Mouse (Mus musculus) left cerebral cortex, postnatal 36 days (tissue): ENCODE results near the gene Vash2. TPM values are rescaled to one million over a fixed set of nuclear protein-coding genes. Genes with fewer than 3 reads are reported as not detected.
"Not testable (repeated sequence)": the region's sequence is repeated elsewhere in the genome, so short reads cannot be mapped to it uniquely, and the experiment has no call there.

Experiments used
- DNase-seq, 2 experiments: peaks; one replicate each; pipeline ENCODE4 v3.0.0; 2021 to 2022; ENCODE audit warnings: low spot score in 2 of 2, mixed read lengths in 1 of 2
- intact Hi-C: fragments of 180-260 bp; cut with DNase I; formaldehyde crosslinking; loops from one replicate; pipeline ENCODE4 v1.15.1; 2025
- total RNA-seq, 2 experiments: library from RNA; stranded (reverse); gene quantifications; 2 replicates each; pipeline ENCODE4 v1.2.3; 2021

Vash2 gene
- total RNA-seq, 2 experiments from 2014 or later: 2.0 to 2.1 TPM

DNA sequence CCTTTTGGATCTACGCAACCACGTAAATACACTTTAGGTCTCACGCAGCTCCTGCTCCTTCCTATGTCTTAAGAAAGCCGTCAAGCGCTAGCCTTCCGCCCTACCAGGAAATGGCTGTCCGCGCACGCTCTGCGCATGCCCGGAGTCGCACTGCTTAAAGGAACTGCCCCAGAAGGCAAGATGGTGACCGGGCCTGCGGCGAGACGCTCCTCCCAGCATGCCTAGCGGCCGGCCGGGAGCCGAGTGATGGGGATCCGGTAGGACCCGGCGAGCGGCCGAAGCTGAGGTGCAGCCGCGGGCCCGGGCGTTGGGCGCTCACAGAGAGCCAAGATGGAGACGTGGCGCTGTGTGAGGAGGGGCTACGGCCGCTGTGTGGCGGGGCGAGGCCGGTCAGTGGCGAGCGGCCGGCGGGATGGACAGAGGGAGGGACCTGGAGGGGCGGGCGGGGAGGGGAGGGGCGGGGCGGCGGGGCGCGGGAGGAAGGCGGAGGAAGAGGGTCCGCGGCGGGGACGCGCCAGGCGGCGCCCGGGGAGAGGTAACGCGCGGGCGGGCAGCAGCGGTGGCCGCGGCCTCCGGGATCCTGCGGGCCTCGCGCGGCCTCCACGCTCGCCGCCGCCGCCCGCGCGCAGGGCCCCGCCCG lies 50.6 kb downstream of the Vash2 start:
- intact Hi-C loops: loop anchor here (2.0 to 5.0 kb wide), 2 partner anchors 18 to 99 kb away; partner anchors contain the start of genes Flvcr1 and Rps6kc1
- DNase-seq: peak; percentile 98 to 99

DNA sequence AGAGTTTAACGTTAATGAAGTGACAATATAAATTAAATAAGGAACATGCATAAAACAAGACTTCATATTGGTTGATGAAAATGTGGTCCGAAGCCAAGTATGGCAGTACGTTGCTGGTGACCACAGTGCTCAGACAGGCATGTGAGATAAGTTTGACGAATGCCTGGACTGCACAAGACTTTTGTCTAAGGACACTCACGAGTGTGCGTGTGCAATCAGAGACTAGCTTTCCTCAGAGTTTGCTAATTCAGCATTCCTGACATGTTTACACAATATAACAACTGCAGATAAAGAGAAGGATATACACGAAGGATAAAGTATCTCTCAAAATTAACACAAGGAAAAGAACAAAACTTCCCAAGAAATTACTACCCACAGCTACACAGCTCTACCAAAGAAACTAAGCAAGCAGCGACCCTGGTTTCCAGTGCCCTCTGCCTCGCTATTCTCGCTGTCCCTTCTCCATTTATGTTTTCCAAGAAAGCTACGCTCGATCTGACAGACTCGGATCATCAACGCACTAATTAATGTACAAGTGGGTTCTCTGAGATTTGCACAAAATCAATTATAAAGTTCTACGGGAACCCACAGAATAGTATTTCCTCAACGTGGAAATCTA lies 51.2 kb downstream of the Vash2 start:
- DNase-seq: no peak
- intact Hi-C loops: loop anchor here (2.0 to 5.0 kb wide), 2 partner anchors 17 to 99 kb away; partner anchors contain the start of genes Flvcr1 and Rps6kc1

DNA sequence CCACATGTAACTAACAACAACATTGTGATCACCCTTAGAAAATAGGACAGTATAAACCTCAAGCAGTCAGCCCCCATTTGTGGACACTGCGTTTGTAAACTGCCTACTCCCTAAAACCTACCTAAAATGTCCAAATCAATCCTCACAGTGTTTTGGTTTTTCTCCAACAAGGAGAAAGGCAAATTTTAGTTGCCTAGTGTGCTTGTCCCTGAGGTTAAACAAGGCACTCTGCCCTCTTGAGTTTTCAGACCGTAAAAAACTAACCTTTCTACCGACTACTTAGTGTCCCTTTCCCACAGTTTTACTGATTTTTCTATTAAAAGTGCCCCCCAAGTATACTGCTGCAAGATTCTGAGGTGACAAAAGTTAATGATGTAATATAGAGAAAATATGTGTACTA lies 51.8 kb downstream of the Vash2 start:
- intact Hi-C loops: loop anchor here (5.0 kb wide), 1 partner anchor 100 kb away; the partner anchor contains the start of gene Flvcr1
- DNase-seq: no peak

DNA sequence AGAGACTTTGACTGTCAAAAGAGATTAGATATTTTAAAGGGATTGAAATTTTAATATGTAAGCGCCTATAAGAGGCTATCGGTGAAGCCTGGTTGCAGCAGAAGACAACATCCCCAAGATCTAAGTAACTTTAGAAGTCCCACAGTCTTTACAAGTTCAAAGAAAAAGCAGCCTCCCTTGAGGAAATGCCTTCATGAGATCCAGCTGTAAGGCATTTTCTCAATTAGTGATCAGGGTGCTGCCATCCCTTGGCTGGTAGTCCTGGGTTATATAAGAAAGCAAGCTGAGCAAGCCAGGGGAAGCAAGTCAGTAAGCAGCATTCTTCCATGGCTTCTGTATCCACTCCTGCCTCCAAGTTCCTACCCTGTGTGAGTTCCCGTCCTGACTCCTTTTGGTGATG lies 54.3 kb downstream of the Vash2 start, which contains the start of gene Angel2:
Gene Angel2 (plus strand): TSS at position 301 of the 400 bp plus-strand sequence.
- intact Hi-C loops: loop anchor here (5.0 kb wide), 1 partner anchor 102 kb away; the partner anchor contains the start of gene Flvcr1
- not testable (repeated sequence) for DNase-seq

DNA sequence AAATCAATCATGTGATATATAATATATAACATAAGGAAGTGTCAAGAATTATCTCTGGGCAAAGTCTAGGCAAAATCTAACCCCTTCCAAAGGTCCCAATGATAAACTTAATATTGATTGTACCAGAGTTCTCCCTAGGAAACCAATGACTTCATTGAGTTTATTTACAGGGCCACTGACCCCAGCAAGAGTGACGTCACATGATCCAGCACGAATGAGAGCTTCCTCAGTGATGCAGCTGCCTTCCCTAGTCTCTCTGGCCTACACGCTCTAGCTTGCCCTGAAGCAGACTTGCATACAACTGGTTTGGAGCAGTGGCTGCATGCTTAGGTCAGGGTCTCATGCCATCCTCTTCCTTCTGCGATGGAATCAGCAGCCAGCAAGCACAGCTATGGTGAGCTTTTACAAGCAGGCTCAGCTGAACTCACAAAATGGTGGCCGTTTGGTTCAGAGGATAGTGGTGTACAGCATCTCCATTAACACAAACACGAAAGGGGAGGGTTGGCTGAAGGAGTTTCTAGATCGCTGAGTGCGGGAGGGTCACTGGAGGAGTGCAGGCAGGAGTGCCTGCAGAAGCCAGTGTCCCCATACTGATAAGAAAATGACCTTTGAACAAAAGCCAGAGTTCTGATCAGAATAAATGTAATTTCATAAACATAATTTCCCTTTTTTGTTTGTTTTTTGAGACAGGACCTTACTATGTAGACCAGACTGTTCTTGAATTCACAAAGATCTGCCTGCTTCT lies 59.2 kb downstream of the Vash2 start:
- DNase-seq: no peak
- intact Hi-C loops: no loop called here

GRCm38 (mm10) chr1:190918938-190919337 lies 60.2 kb downstream of the Vash2 start:
- intact Hi-C loops: no loop called here
- DNase-seq: peak; percentile 44 to 49

DNA sequence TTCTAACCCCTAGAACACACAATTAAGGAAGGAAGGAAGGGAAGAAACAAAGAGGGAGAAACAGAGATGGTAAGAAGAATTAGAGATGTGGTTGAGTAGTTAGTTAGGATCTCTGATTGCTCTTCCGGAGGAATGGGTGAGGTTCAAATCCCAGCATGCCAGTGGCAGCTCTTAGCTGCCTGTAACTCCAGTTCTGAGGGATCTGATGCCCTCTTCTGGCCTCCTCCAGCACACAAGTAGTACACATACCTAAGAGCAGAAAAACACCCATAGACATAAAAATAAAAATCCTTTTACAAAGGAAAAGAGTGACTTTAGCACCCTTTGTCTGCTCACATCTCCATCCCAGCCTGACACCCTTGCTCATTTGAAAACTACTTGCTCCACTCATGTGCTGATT lies 66.5 kb downstream of the Vash2 start:
- DNase-seq: no peak
- intact Hi-C loops: no loop called here

GRCm38 (mm10) chr1:190911415-190912123 lies 67.5 kb downstream of the Vash2 start, which contains the start of gene Rps6kc1:
Rps6kc1 (minus strand) TSS chr1:190911770.
- intact Hi-C loops: loop anchor here (2.0 kb wide), 1 partner anchor 17 kb away; no protein-coding TSS in a partner anchor
- peak; percentile 82 to 83 for DNase-seq

DNA sequence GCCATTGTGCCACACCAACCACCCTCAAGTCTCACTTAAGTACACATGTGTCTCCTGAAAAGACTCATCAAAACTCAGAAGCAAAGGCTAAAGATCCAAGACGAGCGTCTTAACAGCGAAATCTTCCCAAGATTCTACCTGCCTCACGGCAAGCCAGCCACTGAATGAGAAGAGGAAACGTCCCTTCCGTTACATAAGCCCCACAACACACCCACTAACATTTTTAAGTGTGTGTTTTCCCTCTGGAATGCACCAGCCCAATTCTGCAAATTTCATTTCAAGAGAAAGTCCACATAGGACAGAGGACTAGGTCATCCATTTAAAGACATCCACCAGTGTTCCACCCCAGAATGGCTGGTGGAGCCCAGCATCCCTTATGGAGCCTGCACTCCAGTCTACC lies 68.3 kb downstream of the Vash2 start:
- DNase-seq: peak; percentile 35 to 41
- intact Hi-C loops: loop anchor here (2.0 kb wide), 1 partner anchor 18 kb away; no protein-coding TSS in a partner anchor

- intact Hi-C loops: no loop called here
- DNase-seq: no peak
Measured at GRCm38 (mm10) chr1:190904714-190905113, 74.4 kb downstream of the Vash2 start.

DNA sequence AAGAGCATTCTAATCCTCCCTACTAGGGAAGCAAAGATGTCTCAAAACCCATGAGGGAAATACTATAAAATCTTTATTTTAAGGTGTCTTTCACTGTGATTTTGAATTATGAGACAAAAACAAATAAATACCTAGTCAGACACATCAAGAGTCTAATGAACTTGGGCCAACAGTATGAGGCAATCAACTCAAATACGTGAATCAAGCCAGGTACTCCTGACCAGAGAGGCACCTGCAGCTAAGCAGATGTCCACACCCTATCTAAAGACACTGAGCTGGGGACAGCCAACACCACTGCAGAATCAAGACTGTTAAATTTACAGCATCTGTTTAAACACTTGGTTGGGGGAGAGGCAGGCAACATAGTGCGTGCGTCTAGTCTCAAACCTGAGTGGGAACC lies 75.0 kb downstream of the Vash2 start:
- no peak for DNase-seq
- intact Hi-C loops: no loop called here

DNA sequence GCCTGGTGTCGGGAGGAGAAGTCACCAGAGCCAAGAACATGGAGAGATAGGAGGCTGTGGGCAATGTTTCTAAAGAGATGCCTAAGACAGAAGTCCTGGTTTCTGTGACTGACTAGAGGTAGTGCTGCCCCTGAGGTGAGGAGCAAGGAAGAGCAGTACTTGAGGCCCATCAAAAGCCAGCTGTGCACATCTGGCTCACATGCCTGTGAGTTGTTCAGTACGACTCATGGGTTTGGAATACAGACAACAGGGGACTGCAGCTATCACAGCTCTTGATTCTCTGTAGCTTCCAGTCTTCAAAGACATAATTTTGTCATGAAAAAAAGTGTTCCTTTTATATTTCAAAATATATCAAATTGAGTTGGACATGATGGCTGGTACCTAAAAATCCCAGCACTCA lies 78.0 kb downstream of the Vash2 start:
- DNase-seq: no peak
- intact Hi-C loops: no loop called here

DNA sequence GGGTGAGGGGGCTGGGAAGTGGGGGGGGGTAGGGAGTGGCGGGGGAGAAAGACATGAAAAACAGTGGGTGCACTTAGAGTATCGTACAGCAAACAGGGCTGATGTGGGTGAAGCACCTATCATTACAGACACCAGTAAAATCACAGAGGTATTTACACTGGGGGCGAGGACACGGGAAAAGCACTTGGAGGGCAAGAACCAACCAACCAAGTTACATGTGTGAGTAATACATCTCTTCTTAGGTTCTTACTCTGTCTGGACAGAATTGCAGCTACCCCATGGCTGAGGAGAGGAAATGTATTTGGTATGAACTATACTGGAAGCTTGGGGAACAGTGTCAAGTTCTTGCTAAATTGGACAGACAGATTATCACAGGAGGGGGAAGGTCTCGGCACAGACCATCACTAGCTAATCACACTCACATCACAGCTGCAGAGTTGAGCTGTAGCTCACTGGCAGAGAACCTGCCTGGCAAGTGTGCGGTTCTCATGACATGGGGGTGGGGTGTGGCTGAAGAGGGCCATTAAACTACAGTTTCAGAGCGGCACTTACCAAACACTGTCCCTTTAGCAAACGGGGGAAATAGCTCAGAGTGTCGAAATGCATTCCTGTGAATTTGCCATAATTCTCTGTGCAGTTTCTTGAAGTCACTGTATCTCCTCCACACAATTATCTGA lies 80.1 kb downstream of the Vash2 start:
- intact Hi-C loops: no loop called here
- DNase-seq: no peak

DNA sequence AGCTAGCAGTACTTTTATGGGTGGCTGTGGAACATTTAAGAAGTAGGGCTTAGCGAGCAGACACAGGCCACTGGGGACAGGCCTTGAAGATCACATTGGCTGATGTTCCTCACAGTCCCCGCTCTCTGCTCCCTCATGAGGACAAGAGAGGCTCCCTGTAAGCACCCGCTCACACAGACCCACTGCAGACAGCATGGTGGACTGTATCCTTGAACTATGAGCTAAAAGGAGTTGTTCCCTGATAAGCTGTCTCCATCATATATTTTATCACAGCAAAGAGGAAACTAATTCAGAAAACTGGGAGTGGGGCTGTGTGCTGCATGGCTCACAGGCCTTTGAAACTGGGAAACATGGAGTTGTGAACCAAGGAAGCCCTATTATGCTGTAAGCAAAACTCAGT lies 80.9 kb downstream of the Vash2 start:
- intact Hi-C loops: no loop called here
- no peak for DNase-seq

Other genes starting within 250 kb of the Vash2 start
- 100 to 1,000 TPM; 108 to 116 TPM for gene Rps6kc1, start 67.5 kb downstream of the Vash2 start, total RNA-seq
- gene Angel2, start 54.2 kb downstream of the Vash2 start, total RNA-seq: 10 to 100 TPM; 52.6 to 58.6 TPM
- 10 to 100 TPM; 11.8 to 15.4 TPM for gene Flvcr1, start 46.9 kb upstream of the Vash2 start, total RNA-seq
- not detected for gene Spata45, start 57.3 kb upstream of the Vash2 start, total RNA-seq
- 10 to 100 TPM; 19.1 to 35.6 TPM for gene Tatdn3, start 83.6 kb upstream of the Vash2 start, total RNA-seq
- under 1 TPM; 0.52 to 0.96 TPM for gene Nsl1, start 83.7 kb upstream of the Vash2 start, total RNA-seq
- gene Batf3, start 118.6 kb upstream of the Vash2 start, total RNA-seq: 1 to 10 TPM in 1 of 2 experiments, under 1 TPM in 1; 1.00 to 2.2 TPM
- not detected for gene Fam71a, start 185.5 kb upstream of the Vash2 start, total RNA-seq
- gene Atf3, start 238.7 kb upstream of the Vash2 start, total RNA-seq: 1 to 10 TPM in 1 of 2 experiments, under 1 TPM in 1; 0.68 to 1.2 TPM